Mouse (Mus musculus): ENCODE measurements at regions not wholly inside any gene's neighbourhood (a gene's known extent, or its start where the extent isn't known, plus 50 kb on each side); places are given as distances from the start of the nearest gene placed in this dataset.

DNA sequence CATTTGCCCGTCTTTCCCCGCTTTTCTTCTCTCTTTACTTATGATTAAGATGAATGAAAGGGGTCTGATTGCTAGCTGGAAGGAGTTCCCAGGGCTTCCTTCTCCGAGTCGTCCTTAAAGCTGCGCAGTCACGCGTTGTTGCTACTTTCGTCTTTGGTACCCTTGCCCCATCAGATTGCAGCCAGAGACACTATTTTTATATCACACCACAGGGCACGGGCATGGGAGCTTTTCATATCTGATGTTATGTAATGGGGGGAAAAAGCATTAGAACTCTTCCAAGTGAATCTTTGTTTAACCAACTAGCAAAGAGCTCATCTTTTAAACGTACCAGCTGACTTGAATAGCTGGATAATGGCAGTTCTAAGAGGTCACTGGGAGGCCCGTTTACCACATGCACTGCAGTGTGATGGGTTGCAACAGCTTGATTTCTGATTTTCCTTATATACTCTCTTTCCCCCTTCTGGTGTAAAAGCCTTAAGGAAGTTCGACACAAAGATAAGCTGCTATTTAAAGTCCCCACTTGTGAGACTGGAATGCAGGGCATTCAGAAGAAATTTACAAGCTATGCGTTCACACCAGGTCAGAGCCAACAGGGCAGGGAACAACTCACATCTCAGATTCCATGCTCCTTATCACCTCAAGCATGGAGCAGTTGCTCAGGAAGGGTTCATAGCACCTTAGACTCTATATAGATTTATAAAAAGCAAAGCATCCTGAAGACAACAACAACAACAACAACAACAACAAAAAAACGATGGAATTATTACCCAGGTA is 55.5 kb upstream of the Prickle1 start:
- in situ Hi-C loops (cut with MboI, MseI), result no loop called here

DNA sequence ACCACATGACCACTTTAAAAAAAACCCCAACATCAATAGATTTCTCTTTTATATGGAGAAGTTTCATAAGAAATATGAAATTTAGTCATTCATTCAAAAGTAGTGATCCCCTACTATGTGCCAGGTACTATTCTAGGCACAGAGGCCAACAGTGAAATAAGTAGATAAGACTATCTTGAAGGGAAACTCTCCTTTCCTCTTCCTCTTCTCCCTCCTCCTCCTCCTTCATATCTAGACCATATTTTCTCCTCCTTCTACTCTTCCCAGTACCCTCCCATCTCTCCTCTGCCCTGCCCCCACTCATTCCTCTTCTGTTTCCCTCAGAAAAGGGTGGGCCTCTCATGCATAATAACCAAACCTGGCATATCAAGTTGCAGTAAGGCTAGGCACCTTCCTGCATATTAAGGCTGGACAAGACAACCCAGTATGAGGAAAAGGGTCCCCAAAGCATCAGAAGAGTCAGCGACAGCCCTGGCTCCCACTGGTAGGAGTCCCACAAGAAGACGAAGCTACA is 54.4 kb upstream of the Prickle1 start:
- in situ Hi-C loops (cut with MboI, MseI), result no loop called here

- in situ Hi-C loops (cut with MboI, MseI), result no loop called here
Observed at GRCm38 (mm10) chr15:93648646-93649045, 53.0 kb upstream of the Prickle1 start.

GRCm38 (mm10) chr15:93646820-93647219 is 51.1 kb upstream of the Prickle1 start:
- in situ Hi-C loops (cut with MboI, MseI), result no loop called here

- in situ Hi-C loops (cut with MboI, MseI), result no loop called here
Observed at GRCm38 (mm10) chr15:93645950-93646349, 50.3 kb upstream of the Prickle1 start.

Measured in regulatory T cell (primary cell).